Mouse (Mus musculus) erythroid progenitor cell, adult 5-6 weeks (primary cell): ENCODE results near the gene Gm43951. TPM values are rescaled to one million over a fixed set of nuclear protein-coding genes. Genes with fewer than 3 reads are reported as not detected.

Experiments used
- ATAC-seq: replicated peaks from 2 replicates; pipeline ENCODE4 v1.8.0; 2016; ENCODE audit warnings: moderate number of reproducible peaks, mild to moderate bottlenecking, moderate TSS enrichment, inconsistent platforms; ENCODE audit not compliant: poor library complexity, low FRiP score, severe bottlenecking
- total RNA-seq, 2 experiments: library from RNA; stranded (forward) in 1 of 2; stranded (reverse) in 1 of 2; fragments of 150-400 nt in 1 of 2; fragments of 186-747, 209-891 nt in 1 of 2; gene quantifications; 2 replicates each; pipeline versions ENCODE4 v1.2.3 to v1.2.4; 2015 to 2017; ENCODE audit warnings: low replicate concordance in 2 of 2

Gm43951 gene
- total RNA-seq (2015; ENCODE audit: low replicate concordance) = not detected in 2 replicates
- total RNA-seq (2017; ENCODE audit: low replicate concordance) = 1.0 TPM in 1 of 2 replicates, not detected in the other

GRCm38 (mm10) chr11:72206341-72207203, at the start of gene Gm43951:
Gm43951 (minus strand) TSS chr11:72206840.
- ATAC-seq = peak; percentile 47

DNA sequence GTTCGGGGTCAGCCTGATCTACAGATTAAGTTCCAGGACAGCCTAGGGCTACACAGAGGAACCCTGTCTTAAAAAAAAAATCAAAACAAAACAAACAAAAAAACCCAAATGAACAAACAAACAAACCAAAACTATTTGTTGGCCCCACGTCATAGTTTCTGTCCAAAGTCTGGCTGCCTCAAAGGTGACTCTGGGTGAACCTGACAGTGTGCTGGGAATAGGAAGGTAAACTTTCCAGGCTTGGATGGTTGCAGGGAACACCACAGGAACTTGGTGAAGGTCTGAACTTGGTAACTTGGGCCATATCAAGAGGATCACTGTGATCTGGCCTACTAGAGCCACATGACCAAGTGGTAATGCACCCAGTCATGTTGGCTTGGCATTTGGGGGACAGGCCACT, 49.8 kb upstream of the Gm43951 start:
- ATAC-seq = no peak

DNA sequence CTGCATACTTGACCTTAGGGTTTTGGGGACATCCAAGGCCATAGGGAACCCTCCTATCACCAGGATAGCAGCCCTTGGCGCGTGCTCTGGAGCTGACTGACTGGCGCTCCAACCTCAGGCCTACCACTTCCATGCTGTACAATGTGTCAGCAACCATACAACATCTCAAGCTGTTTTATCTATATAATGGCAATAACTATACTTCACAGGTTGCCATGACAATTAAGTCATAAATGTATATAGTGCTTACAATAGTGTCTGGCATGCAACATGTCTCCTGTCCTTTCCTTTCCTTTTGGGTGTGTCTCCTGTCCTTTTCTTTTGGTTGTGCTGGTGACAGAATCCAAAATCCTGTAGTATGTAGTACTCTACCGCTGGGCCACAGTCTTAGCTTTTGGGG, 49.0 kb upstream of the Gm43951 start:
- no peak for ATAC-seq

DNA sequence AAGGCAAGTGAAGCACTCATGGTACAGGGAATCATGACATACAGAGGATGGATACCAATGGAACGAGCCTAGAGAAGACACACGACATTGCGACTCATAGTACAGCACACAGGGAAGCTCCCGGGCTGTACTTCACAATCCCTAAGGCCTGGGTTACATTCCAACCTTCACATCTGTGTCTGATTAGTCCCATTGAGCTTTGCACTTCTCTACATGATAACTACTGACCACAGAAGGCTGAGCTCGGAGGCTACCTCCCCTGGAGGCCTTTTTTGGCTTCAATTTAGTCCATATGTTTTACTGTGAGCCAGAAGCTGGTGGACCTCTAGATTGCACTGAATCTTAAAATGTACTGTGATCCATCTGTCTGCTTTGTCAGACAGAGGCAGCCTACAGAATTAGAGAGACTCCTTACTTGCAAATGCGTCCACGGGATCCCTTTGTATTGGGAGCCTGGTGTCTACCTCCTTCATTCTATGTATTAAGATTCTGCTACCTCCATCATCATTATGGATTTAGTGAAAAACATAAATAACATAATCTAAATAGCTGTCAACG, 38.6 kb upstream of the Gm43951 start:
- no peak for ATAC-seq

DNA sequence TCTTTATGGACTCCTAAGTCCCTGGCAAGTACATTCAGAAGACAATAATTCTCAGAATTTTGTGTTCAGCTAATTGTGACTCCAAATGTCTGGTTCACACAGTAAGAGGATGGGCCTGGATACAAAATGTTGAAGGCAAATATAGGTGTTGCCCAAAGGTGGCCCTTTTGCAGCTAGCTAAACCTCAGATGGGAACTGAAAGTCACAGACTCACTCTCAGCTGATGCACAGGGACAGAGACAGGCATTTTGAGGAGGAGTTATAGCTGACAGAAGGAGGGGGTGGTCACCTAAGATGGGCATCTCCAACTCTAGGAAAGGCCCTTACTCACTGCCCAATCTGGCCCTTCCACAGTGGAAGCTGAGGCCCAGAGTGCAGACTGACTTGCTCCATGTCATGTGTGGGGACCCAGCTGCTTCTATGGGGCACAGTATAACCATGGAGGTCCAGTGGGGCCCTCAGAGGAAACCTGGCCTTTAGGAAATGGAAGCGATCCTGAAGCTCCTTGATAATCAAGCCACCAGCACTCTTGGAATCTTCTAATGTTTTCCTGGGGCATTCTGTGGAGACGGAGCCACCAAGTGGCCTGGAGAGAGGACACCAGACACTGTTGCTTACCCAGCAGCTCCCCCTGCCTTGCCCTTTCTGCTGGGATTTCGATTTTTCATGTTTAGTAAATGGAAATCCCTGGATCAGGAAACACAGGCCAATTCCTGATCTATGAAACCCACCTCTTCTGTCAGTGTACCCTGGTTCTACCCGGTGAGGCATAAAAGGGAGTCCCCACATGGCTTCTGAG, 33.6 kb upstream of the Gm43951 start:
- no peak for ATAC-seq

DNA sequence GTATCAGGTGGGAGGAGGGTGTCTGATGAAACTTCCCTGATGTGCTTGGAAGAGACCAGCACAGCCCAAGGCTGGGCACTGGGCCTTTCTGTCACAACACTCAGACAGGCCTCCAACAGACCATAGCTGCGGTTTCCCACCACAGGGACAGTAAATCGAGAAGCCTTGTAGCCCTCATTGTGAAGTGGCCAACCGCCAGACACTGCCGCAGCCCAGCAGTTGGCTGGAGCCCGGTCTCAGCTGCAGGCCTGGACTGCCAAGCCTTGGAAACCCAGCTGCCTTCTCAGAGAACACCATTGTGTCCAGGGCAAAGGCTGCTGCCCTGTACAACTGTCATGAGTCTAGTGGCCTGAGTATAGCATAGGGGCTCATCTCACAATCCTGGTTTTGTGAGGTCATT, 27.4 kb upstream of the Gm43951 start:
- ATAC-seq = no peak

GRCm38 (mm10) chr11:72232991-72233390, 26.4 kb upstream of the Gm43951 start:
- no peak for ATAC-seq

- no peak for ATAC-seq
These were observed 25.4 kb upstream of the Gm43951 start for GRCm38 (mm10) chr11:72232068-72232467.

DNA sequence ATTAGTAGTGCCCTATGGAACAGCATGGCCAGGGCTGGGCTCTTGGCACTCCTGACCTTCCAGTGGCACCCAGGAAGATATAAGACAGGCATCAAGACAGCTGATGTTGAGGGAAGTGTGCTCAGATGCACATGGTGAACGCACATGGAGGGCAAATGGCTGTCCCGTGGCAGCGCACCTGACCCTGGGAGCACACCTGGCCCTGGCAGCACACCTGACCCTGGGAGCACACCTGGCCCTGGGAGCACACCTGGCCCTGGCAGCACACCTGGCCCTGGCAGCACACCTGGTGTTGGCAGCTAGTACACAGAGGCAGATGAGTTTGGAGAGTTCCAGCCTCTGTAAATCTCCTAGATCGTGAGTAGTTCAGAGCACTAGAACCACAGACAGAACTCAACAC, 21.9 kb upstream of the Gm43951 start:
- no peak for ATAC-seq

- no peak for ATAC-seq
These were observed 20.3 kb upstream of the Gm43951 start for GRCm38 (mm10) chr11:72226901-72227300.

DNA sequence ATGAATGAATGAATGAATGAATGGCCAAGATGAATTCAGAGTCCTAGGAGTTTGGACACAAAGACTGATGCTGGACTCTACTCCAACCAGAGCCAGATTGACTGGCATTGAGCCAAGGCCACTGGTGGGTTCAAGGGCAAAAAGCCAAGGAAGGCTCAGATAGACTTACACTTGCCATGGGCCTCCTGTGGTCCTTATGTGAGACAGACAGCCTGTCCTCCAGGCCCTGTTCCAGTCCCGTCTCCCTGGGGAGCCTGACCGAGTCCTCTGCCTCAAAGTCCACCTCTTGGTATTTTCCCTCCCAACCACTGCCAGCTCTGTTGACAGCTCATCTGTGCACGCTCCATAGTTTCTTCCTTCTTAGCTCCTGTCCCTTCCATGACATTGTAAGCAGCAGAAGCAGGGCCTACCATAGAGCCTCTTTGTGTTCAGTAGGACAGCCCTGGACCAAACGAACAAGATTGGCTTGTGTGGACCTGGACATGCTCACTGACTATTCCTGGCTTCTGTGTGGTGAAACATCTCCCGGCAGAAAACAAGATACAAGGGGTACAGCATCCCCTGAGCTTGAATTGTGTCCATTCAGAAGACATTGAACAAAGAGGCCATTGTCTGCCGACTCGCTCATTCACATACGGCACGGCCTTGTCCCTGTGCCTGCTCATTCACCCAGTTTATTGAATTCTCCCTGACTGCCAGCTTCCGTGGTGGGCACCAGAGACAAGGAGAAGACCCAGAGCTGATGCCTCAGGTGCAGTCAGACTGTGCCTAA, 19.6 kb upstream of the Gm43951 start:
- ATAC-seq = no peak

DNA sequence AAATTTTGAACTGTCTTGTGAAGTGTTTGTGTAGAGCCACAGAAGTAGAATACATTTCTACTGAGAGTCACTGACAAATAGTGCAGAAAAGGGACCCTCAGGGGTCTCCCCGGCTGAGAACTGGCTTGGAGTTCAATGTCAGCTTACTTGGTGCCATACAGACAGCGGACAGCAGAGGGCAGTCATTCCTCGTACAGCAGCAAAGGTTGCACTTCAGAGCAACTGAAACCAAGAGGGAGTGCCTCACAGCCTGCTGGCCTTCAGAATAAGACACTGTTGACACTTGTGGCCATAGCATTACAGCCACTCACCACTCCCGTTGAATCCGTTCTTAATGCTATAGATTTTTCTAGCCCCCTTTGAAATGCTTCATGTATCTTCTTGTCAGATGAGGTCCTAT, 18.2 kb upstream of the Gm43951 start:
- no peak for ATAC-seq

DNA sequence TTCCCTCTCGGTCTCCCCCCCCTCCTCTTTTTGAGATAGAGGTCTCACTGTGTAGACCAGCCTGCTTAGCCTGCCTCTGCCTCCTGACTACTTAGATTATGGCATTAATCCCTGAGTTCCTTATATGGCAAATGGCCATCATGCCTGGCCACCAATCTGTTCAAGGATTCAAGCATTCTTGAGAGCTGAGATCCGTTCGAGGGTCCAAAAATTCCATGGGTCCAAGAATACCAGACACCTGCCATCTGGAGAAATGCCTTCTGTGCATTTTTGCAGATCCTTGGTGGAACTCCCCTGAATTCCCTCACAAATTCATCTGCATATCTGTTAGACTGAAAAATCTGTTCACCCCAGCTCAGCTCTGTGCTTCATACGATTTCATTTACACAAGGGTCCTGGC, 16.8 kb upstream of the Gm43951 start:
- no peak for ATAC-seq

DNA sequence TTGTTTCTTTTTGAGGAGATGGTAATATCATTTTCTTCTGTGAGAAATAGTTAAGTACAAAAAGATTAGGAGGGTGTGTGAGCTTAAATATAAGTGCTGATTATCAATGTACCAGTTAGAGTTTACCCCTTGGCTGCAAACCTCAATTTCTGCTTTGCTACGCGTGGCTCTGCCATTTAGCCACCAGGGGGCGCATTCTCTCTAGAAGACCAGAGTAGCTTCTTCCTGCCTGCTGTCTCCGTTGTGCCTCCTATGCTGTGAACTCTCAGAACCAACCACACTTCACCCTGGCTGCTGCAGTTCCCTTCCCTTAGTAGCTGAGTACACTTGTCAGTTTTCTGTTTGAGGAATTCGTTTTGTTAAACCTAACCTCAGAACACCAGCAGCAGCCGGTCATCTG, 14.6 kb upstream of the Gm43951 start:
- ATAC-seq = peak; percentile 71

GRCm38 (mm10) chr11:72217116-72217515, 10.5 kb upstream of the Gm43951 start:
- no peak for ATAC-seq

DNA sequence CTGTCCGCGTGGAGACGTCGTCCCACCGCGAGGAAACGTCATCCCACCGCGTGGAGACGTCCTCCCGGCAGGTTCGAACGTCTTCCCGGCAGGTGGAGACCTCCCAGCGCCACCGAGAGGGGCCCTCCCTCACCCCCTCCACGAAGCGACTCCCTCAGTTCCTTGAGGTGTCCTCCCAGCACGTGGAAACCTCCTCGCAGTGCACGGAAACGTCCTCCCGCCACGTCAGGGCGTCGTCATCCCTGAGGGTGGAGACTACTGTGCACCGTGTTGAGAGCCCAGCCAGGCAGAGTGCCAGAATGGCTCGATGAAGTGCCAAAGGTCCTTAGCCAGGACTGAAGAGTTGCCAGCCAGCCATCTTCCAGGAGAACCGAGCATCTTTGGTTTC, 8.8 kb upstream of the Gm43951 start, which contains the start of gene Med31:
TSS of gene Med31 (minus strand) at position 183 of the 388 bp plus-strand sequence.
- ATAC-seq = peak; percentile 86

- ATAC-seq = peak; percentile 97
These were observed 8.2 kb upstream of the Gm43951 start for GRCm38 (mm10) chr11:72214591-72215409.

DNA sequence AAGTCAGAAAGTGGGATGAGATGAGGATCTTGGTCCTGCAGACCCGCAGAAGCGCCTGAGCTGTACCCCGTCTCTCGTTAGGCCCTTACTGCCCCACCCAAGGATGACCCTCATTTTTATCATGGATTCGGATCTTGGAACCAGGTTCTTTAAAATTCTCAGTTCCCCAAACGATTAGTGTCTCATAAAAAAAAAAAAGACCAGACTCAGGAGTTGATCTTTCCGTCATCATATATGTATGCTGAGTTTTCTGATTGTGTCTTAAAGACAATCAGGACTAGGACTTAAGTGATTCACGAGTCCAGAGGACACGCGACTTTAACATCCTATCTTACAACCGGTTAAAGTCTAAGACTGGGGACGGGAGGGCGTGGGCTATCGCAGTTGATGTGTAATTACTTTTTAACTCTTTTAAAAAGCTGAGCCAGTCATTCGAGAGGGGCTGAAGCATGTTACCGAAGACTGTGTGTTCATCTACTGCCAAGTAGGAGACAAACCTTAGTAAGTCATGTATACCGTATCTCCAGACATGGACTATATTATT, 1.3 kb upstream of the Gm43951 start:
- ATAC-seq = no peak
